Mouse (Mus musculus): ENCODE data around the gene Neurod6.
"Not testable (repeated sequence)": the region's sequence is repeated elsewhere in the genome, so short reads cannot be mapped to it uniquely, and the experiment has no call there.

The Neurod6 gene

DNA sequence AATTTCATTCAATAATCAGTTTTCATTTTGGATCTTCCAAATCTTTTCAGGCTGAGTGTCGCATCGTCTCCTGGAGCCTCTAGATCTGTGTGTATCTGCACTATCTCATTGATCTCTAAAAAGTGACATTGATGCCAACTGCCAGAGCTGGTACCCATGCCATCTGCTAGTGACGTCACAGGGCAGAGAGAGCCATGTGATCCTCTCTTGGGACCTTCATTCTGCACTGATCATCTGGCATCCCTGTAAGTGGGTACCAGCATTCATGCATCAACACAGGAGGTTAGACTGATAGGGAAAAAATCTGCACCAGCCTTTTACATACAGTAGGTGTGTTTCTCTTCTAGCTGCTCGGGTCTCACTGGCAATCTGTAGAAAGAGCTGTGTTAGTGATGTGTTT, at the start of gene Neurod6:
Gene Neurod6, minus strand, starts transcription at position 290 of the 400 bp plus-strand sequence.
- no peak for DNase-seq (ENCODE audit: extremely low read depth, insufficient read length, low spot score)

DNA sequence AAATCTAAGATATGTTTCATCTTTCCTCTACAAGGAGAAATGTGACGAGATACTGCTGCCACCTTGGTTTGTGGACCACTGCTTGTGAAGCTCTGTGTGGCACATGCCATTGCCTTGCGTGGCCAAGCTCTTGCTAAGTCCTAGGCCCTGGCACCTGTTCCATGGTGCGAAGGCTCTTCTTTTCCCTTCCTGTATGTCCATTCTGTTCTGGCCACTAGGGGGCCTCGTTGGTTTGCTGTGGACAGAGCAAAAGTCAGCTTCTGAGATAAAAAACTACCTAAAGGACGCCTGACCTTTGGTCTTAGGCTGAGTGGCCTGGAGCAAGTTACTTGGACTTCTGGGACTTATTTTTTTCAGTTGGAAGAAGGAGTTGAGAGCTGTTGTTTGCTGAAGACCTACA, 36.1 kb upstream of the Neurod6 start:
- DNase-seq (ENCODE audit: extremely low read depth, insufficient read length, low spot score) = peak; percentile 6

DNA sequence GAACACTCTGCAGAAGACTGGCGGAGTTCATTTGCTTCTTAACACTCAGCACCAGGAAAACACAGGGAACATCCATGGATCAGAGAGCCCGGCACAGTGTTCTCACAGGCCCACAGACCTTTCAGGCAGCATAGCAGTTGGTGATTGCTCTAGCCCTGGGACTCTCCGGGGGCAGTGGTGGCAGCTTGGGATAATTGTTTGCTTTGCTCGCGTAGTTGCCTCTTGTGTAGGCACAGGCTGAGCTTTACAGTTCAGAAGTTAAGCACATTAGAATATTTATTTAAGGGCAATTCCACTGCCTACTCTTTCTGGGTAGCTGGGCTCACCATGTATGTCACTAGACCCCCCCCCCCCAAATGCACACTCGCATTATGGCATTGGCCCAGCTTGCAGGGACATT, 34.4 kb upstream of the Neurod6 start:
- DNase-seq (ENCODE audit: extremely low read depth, insufficient read length, low spot score) = no peak

DNA sequence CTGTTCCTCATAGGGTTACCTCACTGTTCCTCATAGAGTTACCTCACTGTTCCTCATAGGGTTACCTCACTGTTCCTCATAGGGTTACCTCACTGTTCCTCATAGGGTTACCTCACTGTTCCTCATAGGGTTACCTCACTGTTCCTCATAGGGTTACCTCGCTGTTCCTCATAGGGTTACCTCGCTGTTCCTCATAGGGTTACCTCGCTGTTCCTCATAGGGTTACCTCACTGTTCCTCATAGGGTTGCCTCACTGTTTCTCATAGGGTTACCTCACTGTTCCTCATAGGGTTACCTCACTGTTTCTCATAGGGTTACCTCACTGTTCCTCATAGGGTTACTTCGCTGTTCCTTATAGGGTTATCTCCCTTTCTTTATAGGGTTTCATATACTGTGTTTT, 29.9 kb upstream of the Neurod6 start:
- not testable (repeated sequence) for DNase-seq (ENCODE audit: extremely low read depth, insufficient read length, low spot score)

GRCm38 (mm10) chr6:55704759-55705104, 23.7 kb upstream of the Neurod6 start:
- no peak for DNase-seq (ENCODE audit: extremely low read depth, insufficient read length, low spot score)

- no peak for DNase-seq (ENCODE audit: extremely low read depth, insufficient read length, low spot score)
Observed at GRCm38 (mm10) chr6:55704061-55704758, 23.1 kb upstream of the Neurod6 start.

- DNase-seq (ENCODE audit: extremely low read depth, insufficient read length, low spot score) = no peak
Observed at GRCm38 (mm10) chr6:55700392-55701386, 19.6 kb upstream of the Neurod6 start.

GRCm38 (mm10) chr6:55690015-55690531, 9.0 kb upstream of the Neurod6 start:
- DNase-seq (ENCODE audit: extremely low read depth, insufficient read length, low spot score) = no peak

- no peak for DNase-seq (ENCODE audit: extremely low read depth, insufficient read length, low spot score)
Observed at GRCm38 (mm10) chr6:55683506-55683905, 2.4 kb upstream of the Neurod6 start.

GRCm38 (mm10) chr6:55682886-55683285, 1.8 kb upstream of the Neurod6 start:
- no peak for DNase-seq (ENCODE audit: extremely low read depth, insufficient read length, low spot score)

GRCm38 (mm10) chr6:55678571-55679185, 2.4 kb downstream of the Neurod6 start:
- DNase-seq (ENCODE audit: extremely low read depth, insufficient read length, low spot score) = no peak

- no peak for DNase-seq (ENCODE audit: extremely low read depth, insufficient read length, low spot score)
Observed at GRCm38 (mm10) chr6:55677326-55677725, 3.7 kb downstream of the Neurod6 start.

DNA sequence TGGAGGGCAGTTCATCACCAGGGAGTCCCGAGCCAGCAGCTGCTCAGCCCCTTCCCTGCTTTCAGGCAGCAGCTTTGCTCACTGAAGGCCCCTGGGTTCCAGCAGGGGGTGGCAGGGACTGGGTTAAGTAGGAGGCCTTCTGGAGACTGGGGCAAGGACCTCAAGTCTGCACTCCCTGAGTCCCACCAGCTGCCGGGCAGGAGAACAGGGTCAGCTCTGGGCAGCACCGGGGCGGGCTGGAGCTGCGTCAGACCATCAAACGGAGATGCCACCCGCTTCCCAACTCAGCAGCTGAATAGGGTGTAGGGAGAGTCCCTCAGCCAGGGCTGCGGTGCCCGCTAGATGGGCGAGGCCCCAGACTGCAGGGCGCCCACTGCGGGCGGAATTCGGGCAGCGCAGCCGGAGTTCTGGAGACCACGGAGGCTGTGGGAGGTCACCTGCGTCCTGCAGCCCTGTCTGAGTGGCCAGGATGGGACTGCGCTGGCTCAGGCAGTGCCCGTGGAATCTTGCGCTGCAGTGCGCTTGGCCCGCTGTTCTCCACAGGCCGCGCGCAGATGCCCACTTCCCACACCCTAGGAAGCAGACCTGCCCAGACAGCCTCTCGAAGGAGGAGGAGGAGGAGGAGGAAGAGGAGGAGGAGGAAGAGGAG, 4.3 kb downstream of the Neurod6 start:
- DNase-seq (ENCODE audit: extremely low read depth, insufficient read length, low spot score) = peak; percentile 5

DNA sequence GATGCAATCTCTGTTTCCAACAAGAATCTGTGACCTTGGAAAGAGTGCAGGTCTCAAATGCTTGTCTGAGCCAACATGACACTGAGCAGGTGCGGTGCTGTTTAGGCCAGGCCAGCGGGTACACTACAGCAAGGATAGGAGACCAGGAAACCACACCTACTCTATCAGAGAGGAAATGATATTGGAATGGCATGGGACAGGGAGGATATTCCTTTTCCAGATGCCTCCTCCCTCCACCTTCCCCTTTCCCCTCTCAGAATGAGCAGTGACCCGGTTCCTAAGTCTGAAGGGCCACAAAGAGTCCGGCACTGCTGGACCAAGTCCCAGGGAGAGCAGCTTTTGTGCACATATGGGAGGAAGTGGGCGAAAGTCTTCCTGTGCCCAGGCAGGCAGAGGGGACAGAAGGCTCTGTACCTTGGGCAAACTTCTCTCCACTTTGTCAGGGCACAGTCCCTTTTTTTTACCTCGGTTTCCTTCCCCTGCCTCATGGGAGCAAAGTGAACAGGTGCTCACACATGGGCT, 4.9 kb downstream of the Neurod6 start:
- DNase-seq (ENCODE audit: extremely low read depth, insufficient read length, low spot score) = no peak

DNA sequence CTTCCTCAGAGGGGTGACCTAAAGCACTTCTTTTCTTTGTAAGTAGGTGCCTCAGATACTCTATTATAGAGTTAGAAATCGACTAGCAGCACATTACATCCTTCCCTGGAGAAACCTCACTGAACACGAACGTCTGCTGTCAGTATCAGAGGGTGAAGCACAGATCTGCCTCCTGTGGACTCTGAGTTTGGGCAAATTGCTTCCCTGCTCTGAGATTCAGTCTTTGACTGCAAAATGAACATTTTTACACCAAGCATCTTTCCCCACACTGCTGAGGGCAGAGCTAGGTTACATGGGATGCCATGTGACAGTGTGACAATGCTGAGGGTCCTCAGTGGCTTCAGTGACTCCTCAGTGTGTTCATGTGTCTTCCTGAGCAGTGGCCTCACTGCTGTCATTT, 13.3 kb downstream of the Neurod6 start:
- DNase-seq (ENCODE audit: extremely low read depth, insufficient read length, low spot score) = no peak

DNA sequence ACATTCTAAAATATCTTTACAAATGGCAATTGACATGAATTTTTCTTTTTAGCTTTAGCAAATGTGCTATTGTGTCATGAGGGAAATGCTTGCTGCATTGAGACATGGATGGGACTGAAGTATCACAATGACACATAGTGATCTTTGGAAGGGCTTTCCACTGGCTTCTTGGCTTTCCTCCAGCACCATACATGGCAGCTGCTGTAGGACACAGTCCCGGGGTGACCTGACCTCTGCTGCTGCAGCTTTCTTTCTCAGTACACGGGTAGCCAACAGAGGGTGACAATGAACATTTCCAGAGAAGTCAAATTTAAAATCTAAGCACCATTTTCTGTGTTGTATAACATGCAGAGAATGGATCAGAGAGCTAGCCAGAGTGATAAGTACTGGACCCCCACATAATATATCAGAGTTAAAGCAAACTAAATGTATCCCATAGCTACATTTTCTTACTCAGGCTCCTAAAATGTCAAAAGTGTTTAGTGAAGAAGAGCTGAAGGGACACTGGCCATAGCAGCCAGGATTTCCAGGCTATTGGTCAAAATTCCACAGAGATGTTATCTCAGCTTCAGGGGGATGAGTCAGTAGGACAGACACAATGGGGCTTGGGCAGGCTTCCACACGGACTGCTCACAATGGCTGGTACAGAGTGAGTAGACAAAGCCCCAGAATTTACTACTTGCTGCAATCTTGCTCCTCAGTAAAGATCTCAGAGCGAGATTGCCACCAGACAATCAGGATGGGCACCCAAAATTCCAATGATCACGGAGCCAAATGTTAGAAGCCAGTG, 19.7 kb downstream of the Neurod6 start:
- DNase-seq (ENCODE audit: extremely low read depth, insufficient read length, low spot score) = no peak

- DNase-seq (ENCODE audit: extremely low read depth, insufficient read length, low spot score) = no peak
Observed at GRCm38 (mm10) chr6:55649996-55650395, 31.1 kb downstream of the Neurod6 start.

DNA sequence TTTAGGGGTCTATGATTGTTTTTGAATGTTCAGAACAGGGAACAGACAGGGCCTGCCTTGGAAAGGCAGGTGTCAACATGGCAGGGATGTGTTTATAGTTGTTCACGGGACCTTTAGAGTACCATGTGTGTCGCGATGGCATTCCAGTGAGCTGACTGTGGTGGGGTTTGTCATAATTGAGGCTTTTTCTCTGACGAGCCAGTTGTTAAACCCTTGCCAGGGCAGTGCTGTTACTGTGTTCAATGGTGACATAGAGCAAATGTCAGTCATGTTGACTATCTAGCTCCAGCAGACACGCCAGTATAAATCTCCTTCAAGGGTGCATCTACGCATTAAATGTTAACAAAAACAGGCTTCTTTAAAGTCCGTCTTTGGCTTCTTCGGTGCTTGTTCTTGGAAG, 31.5 kb downstream of the Neurod6 start:
- no peak for DNase-seq (ENCODE audit: extremely low read depth, insufficient read length, low spot score)

DNA sequence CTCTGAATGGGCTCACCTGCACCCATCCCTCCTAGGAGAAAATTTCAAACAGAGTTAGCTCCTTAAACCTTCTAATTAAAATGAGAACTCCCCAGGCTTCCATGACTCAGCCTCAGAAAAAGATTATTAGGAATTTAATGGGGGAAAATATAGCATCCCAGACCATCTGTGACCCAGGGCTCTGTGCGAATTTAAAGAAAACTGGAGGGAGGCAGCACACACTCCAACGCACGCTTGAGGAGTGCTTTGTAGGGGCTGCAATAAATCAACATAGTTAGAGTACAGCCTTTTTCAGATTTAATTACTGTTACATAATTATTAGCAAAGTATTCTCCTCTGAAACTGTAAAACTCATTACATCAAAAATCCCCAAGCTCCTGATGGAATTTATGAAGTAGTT, 32.2 kb downstream of the Neurod6 start:
- no peak for DNase-seq (ENCODE audit: extremely low read depth, insufficient read length, low spot score)

All from 3134 (cell line).